Mouse (Mus musculus) hindbrain, embryonic 10.5 days (tissue): ENCODE measurements around the gene Lmo2. TPM values are rescaled to one million over a fixed set of nuclear protein-coding genes. Genes with fewer than 3 reads are reported as not detected.

ENCODE experiments used
- DNase-seq: peaks from one replicate; pipeline ENCODE4 v3.0.0-alpha.2; 2017; ENCODE audit warnings: low spot score
- H3K27ac ChIP-seq: fragments of 300-500 bp; sonication (generic); 2 replicates; pipeline ENCODE4 v1.5.1; 2016; ENCODE audit warnings: mild to moderate bottlenecking, moderate library complexity
- H3K27me3 ChIP-seq: fragments of 300-500 bp; sonication (generic); 2 replicates; pipeline ENCODE4 v1.6.1; 2016; ENCODE audit warnings: mild to moderate bottlenecking; ENCODE audit not compliant: poor library complexity, insufficient read depth, severe bottlenecking
- H3K36me3 ChIP-seq: fragments of 300-500 bp; sonication (generic); 2 replicates; pipeline ENCODE4 v1.6.1; 2016; ENCODE audit warnings: mild to moderate bottlenecking, moderate library complexity
- H3K4me1 ChIP-seq: fragments of 300-500 bp; sonication (generic); replicated peaks from 2 replicates; pipeline ENCODE4 v1.6.1; 2016; ENCODE audit warnings: mild to moderate bottlenecking
- H3K4me3 ChIP-seq: fragments of 300-500 bp; sonication (generic); 2 replicates; pipeline ENCODE4 v1.5.1; 2016; ENCODE audit warnings: mild to moderate bottlenecking, moderate library complexity
- H3K9me3 ChIP-seq: fragments of 300-500 bp; sonication (generic); 2 replicates; pipeline ENCODE4 v1.6.1; 2016; ENCODE audit warnings: mild to moderate bottlenecking, moderate library complexity
- WGBS: fragments of 180-500 bp; shearing (Covaris S2); methylation state at CpG from one replicate; pipeline ENCODE4 v1.1.7; 2016; 5-methylcytosine and 5-hydroxymethylcytosine counted together
- polyA plus RNA-seq: library from polyadenylated mRNA; unstranded; fragments of >200 nt; fragmentation: Nextera tagmentation; extraction: Ambion mirVana; gene quantifications from 2 replicates; pipeline ENCODE4 v1.2.1, GENCODE M21; 2016

Lmo2 gene
- 15.8 and 21.2 TPM in 2 replicates for polyA plus RNA-seq

- DNase-seq, result no peak
- Histone ChIP-seq H3K27ac (no peak within 1 kb of the TSS), H3K9me3 (no peaks in the 10 kb centered on the region), H3K4me1 (no peaks in the 10 kb centered on the region), H3K27me3 (no peaks in the 10 kb centered on the region; the same call in 1 of the 2 replicates), H3K4me3 (no peak within 1 kb of the TSS), H3K36me3 (no peaks in the 10 kb centered on the region)
- WGBS, result 74% methylated on average over 10 of the region's 10 CpGs
Observed at GRCm38 (mm10) chr2:103957649-103958546, at the start of gene Lmo2. Gene Lmo2, plus strand, starts transcription at chr2:103957986.

GRCm38 (mm10) chr2:103910601-103911000 is 47.2 kb upstream of the Lmo2 start:
- Histone ChIP-seq H3K36me3 (no peaks in the 10 kb centered on the region), H3K4me3 (no peak overlapping the region), H3K27me3 (no peaks in the 10 kb centered on the region), H3K27ac (no peak overlapping the region), H3K9me3 (no peaks in the 10 kb centered on the region), H3K4me1 (peaks cover 12% of the 10 kb centered on the region)
- WGBS, result 94% methylated on average over 5 of the region's 5 CpGs
- no peak for DNase-seq

GRCm38 (mm10) chr2:103912481-103913251 is 45.1 kb upstream of the Lmo2 start:
- DNase-seq, result no peak
- H3K4me1 ChIP-seq, result no peaks in the 10 kb centered on the region
- WGBS, result 92% methylated on average over 16 of the region's 16 CpGs

GRCm38 (mm10) chr2:103913252-103913650 is 44.5 kb upstream of the Lmo2 start:
- 85% methylated on average over 6 of the region's 6 CpGs for WGBS

More at GRCm38 (mm10) chr2:103912481-103913251, 45.1 kb upstream of the Lmo2 start:
- H3K27me3 ChIP-seq, result no peaks in the 10 kb centered on the region
- H3K9me3 ChIP-seq, result no peaks in the 10 kb centered on the region
- no peak overlapping the region for H3K4me3 ChIP-seq
- H3K27ac ChIP-seq, result no peak overlapping the region
- H3K36me3 ChIP-seq, result no peaks in the 10 kb centered on the region

GRCm38 (mm10) chr2:103916069-103916468 is 41.7 kb upstream of the Lmo2 start:
- no peaks in the 10 kb centered on the region for H3K36me3 ChIP-seq
- no peaks in the 10 kb centered on the region for H3K4me1 ChIP-seq
- no peak overlapping the region for H3K27ac ChIP-seq
- no peaks in the 10 kb centered on the region for H3K27me3 ChIP-seq
- 92% methylated on average over 5 of the region's 5 CpGs for WGBS
- H3K9me3 ChIP-seq, result no peaks in the 10 kb centered on the region
- H3K4me3 ChIP-seq, result no peak overlapping the region
- no peak for DNase-seq

More at GRCm38 (mm10) chr2:103913252-103913650, 44.5 kb upstream of the Lmo2 start:
- no peaks in the 10 kb centered on the region for H3K27me3 ChIP-seq
- no peaks in the 10 kb centered on the region for H3K4me1 ChIP-seq
- DNase-seq, result no peak
- H3K9me3 ChIP-seq, result no peaks in the 10 kb centered on the region
- no peaks in the 10 kb centered on the region for H3K36me3 ChIP-seq
- H3K4me3 ChIP-seq, result no peak overlapping the region
- H3K27ac ChIP-seq, result no peak overlapping the region

GRCm38 (mm10) chr2:103917375-103917774 is 40.4 kb upstream of the Lmo2 start:
- Histone ChIP-seq H3K4me3 (no peak overlapping the region), H3K27ac (no peak overlapping the region), H3K9me3 (no peaks in the 10 kb centered on the region), H3K27me3 (no peaks in the 10 kb centered on the region), H3K4me1 (no peaks in the 10 kb centered on the region), H3K36me3 (no peaks in the 10 kb centered on the region)
- no peak for DNase-seq
- whole genome bisulfite sequencing, result 79% methylated on average over 5 of the region's 5 CpGs

GRCm38 (mm10) chr2:103918375-103918774 is 39.4 kb upstream of the Lmo2 start:
- Histone ChIP-seq H3K9me3 (no peaks in the 10 kb centered on the region), H3K27me3 (no peaks in the 10 kb centered on the region), H3K36me3 (no peaks in the 10 kb centered on the region), H3K4me3 (no peak overlapping the region), H3K4me1 (no peaks in the 10 kb centered on the region), H3K27ac (no peak overlapping the region)
- WGBS, result 86% methylated on average over 2 of the region's 2 CpGs
- DNase-seq, result no peak

- Histone ChIP-seq H3K4me3 (no peak overlapping the region), H3K27me3 (no peaks in the 10 kb centered on the region), H3K4me1 (no peaks in the 10 kb centered on the region), H3K36me3 (no peaks in the 10 kb centered on the region), H3K9me3 (no peaks in the 10 kb centered on the region), H3K27ac (no peak overlapping the region)
- DNase-seq, result no peak
- 79% methylated on average over 6 of the region's 6 CpGs for WGBS
Observed at GRCm38 (mm10) chr2:103919488-103919887, 38.3 kb upstream of the Lmo2 start.

GRCm38 (mm10) chr2:103926586-103927113 is 31.1 kb upstream of the Lmo2 start:
- WGBS, result 90% methylated on average over 4 of the region's 4 CpGs
- Histone ChIP-seq H3K36me3 (no peaks in the 10 kb centered on the region), H3K27me3 (no peaks in the 10 kb centered on the region), H3K27ac (no peak overlapping the region), H3K4me3 (no peak overlapping the region), H3K4me1 (0 out of 2 replicates have a peak, but pooled peaks cover 13% of the 10 kb centered on the region), H3K9me3 (no peaks in the 10 kb centered on the region)
- DNase-seq, result no peak

GRCm38 (mm10) chr2:103927610-103928145 is 30.1 kb upstream of the Lmo2 start:
- Histone ChIP-seq H3K9me3 (no peaks in the 10 kb centered on the region), H3K36me3 (no peaks in the 10 kb centered on the region), H3K4me3 (no peak overlapping the region), H3K4me1 (0 out of 2 replicates have a peak, but pooled peaks cover 15% of the 10 kb centered on the region), H3K27me3 (no peaks in the 10 kb centered on the region), H3K27ac (no peak overlapping the region)
- 65% methylated on average over 1 of the region's 1 CpGs for WGBS
- DNase-seq, result no peak

GRCm38 (mm10) chr2:103930306-103931019 is 27.3 kb upstream of the Lmo2 start:
- Histone ChIP-seq H3K4me1 (peaks cover 19% of the 10 kb centered on the region; the same call in 1 of the 2 replicates), H3K27me3 (no peaks in the 10 kb centered on the region), H3K9me3 (no peaks in the 10 kb centered on the region), H3K27ac (0 out of 2 replicates have a peak overlapping the region, but pooled peaks have one; percentile 9), H3K36me3 (no peaks in the 10 kb centered on the region), H3K4me3 (no peak overlapping the region)
- no peak for DNase-seq
- 65% methylated on average over 13 of the region's 13 CpGs for WGBS

GRCm38 (mm10) chr2:103931511-103931911 is 26.3 kb upstream of the Lmo2 start:
- Histone ChIP-seq H3K36me3 (no peaks in the 10 kb centered on the region), H3K9me3 (no peaks in the 10 kb centered on the region), H3K27ac (no peak overlapping the region), H3K4me1 (peaks cover 29% of the 10 kb centered on the region), H3K27me3 (no peaks in the 10 kb centered on the region), H3K4me3 (no peak overlapping the region)
- 90% methylated on average over 7 of the region's 7 CpGs for WGBS
- DNase-seq, result no peak
